Mouse (Mus musculus): Measurements from ENCODE around the gene Copz1. TPM values are rescaled to one million over a fixed set of nuclear protein-coding genes. Genes with fewer than 3 reads are reported as not detected.
"Not testable (repeated sequence)": the region's sequence is repeated elsewhere in the genome, so short reads cannot be mapped to it uniquely, and the experiment has no call there.

The Copz1 gene
- polyA plus RNA-seq, 1 experiment from 2014 or later = 221 TPM

- 84% methylated on average over 28 of the region's 28 CpGs for WGBS (ENCODE audit: insufficient replicate concordance)
- Histone ChIP-seq H3K9me3 (replicated peaks; ENCODE audit: control insufficient read depth, low read length) (no peaks in the 10 kb centered on the region), H3K36me3 (ENCODE audit: control insufficient read depth, insufficient read depth, low read length) (peaks cover 33% of the 10 kb centered on the region), H3K9ac (ENCODE audit: low read depth, low read length) (no peak overlapping the region), H3K4me2 (no peak overlapping the region), H3K4me1 (ENCODE audit: control insufficient read depth, insufficient read depth, low read length) (peaks cover 11% of the 10 kb centered on the region), H3K27ac (ENCODE audit: low read depth, low read length) (no peak overlapping the region), H3K27me3 (ENCODE audit: control insufficient read depth, insufficient read depth, low read length) (no peaks in the 10 kb centered on the region), H3K4me3 (ENCODE audit: low read depth, low read length) (no peak overlapping the region)
- ATAC-seq (replicated peaks; ENCODE audit: insufficient number of reproducible peaks, low FRiP score, low TSS enrichment) = no peak
These were observed 23.9 kb upstream of the Copz1 start for GRCm38 (mm10) chr15:103248401-103249313.

- not testable (repeated sequence) for H3K9me3 ChIP-seq (replicated peaks; ENCODE audit: control insufficient read depth, low read length); H3K9ac ChIP-seq (ENCODE audit: low read depth, low read length); H3K4me3 ChIP-seq (ENCODE audit: low read depth, low read length); H3K27me3 ChIP-seq (ENCODE audit: control insufficient read depth, insufficient read depth, low read length); ATAC-seq (replicated peaks; ENCODE audit: insufficient number of reproducible peaks, low FRiP score, low TSS enrichment); H3K4me1 ChIP-seq (ENCODE audit: control insufficient read depth, insufficient read depth, low read length); H3K4me2 ChIP-seq; H3K27ac ChIP-seq (ENCODE audit: low read depth, low read length)
- peaks cover 33% of the 10 kb centered on the region for H3K36me3 ChIP-seq (ENCODE audit: control insufficient read depth, insufficient read depth, low read length)
- 88% methylated on average over 6 of the region's 6 CpGs for WGBS (ENCODE audit: insufficient replicate concordance)
These were observed 23.0 kb upstream of the Copz1 start for GRCm38 (mm10) chr15:103249511-103249910.

- peak overlapping the region; percentile 58 for H3K4me2 ChIP-seq
- peaks cover 9% of the 10 kb centered on the region for H3K4me1 ChIP-seq (ENCODE audit: control insufficient read depth, insufficient read depth, low read length)
- H3K9ac ChIP-seq (ENCODE audit: low read depth, low read length) = peak overlapping the region; percentile 60
- 30% methylated on average over 2 of the region's 2 CpGs for WGBS (ENCODE audit: insufficient replicate concordance)
- no peaks in the 10 kb centered on the region for H3K27me3 ChIP-seq (ENCODE audit: control insufficient read depth, insufficient read depth, low read length)
- peaks cover 32% of the 10 kb centered on the region for H3K36me3 ChIP-seq (ENCODE audit: control insufficient read depth, insufficient read depth, low read length)
- H3K27ac ChIP-seq (ENCODE audit: low read depth, low read length) = peak overlapping the region; percentile 50
- H3K9me3 ChIP-seq (replicated peaks; ENCODE audit: control insufficient read depth, low read length) = no peaks in the 10 kb centered on the region
- ATAC-seq (replicated peaks; ENCODE audit: insufficient number of reproducible peaks, low FRiP score, low TSS enrichment) = no peak
- peak overlapping the region; percentile 16 for H3K4me3 ChIP-seq (ENCODE audit: low read depth, low read length)
These were observed 22.2 kb upstream of the Copz1 start for GRCm38 (mm10) chr15:103250195-103250740.

GRCm38 (mm10) chr15:103251595-103251994 is 20.9 kb upstream of the Copz1 start:
- Histone ChIP-seq H3K4me1 (ENCODE audit: control insufficient read depth, insufficient read depth, low read length) (peaks cover 9% of the 10 kb centered on the region), H3K9me3 (replicated peaks; ENCODE audit: control insufficient read depth, low read length) (no peaks in the 10 kb centered on the region), H3K27me3 (ENCODE audit: control insufficient read depth, insufficient read depth, low read length) (no peaks in the 10 kb centered on the region), H3K4me3 (ENCODE audit: low read depth, low read length) (peak overlapping the region; percentile 16; the same call in 1 of the 2 replicates), H3K36me3 (ENCODE audit: control insufficient read depth, insufficient read depth, low read length) (peaks cover 22% of the 10 kb centered on the region), H3K27ac (ENCODE audit: low read depth, low read length) (peak overlapping the region; percentile 76), H3K4me2 (peak overlapping the region; percentile 58), H3K9ac (ENCODE audit: low read depth, low read length) (no peak overlapping the region)
- ATAC-seq (replicated peaks; ENCODE audit: insufficient number of reproducible peaks, low FRiP score, low TSS enrichment) = peak; percentile 67
- 4% methylated on average over 1 of the region's 1 CpGs for WGBS (ENCODE audit: insufficient replicate concordance)

- Histone ChIP-seq H3K36me3 (ENCODE audit: control insufficient read depth, insufficient read depth, low read length) (peaks cover 13% of the 10 kb centered on the region; the same call in 1 of the 2 replicates), H3K4me3 (ENCODE audit: low read depth, low read length) (peak overlapping the region; percentile 57), H3K9ac (ENCODE audit: low read depth, low read length) (peak overlapping the region; percentile 12; the same call in 1 of the 2 replicates), H3K4me2 (peak overlapping the region; percentile 58), H3K27me3 (ENCODE audit: control insufficient read depth, insufficient read depth, low read length) (no peaks in the 10 kb centered on the region), H3K27ac (ENCODE audit: low read depth, low read length) (peak overlapping the region; percentile 76), H3K9me3 (replicated peaks; ENCODE audit: control insufficient read depth, low read length) (no peaks in the 10 kb centered on the region), H3K4me1 (ENCODE audit: control insufficient read depth, insufficient read depth, low read length) (peaks cover 12% of the 10 kb centered on the region)
- peak; percentile 36; the same call in 1 of the 2 replicates for ATAC-seq (replicated peaks; ENCODE audit: insufficient number of reproducible peaks, low FRiP score, low TSS enrichment)
- 71% methylated on average over 3 of the region's 3 CpGs for WGBS (ENCODE audit: insufficient replicate concordance)
These were observed 19.9 kb upstream of the Copz1 start for GRCm38 (mm10) chr15:103252660-103253059.

- WGBS (ENCODE audit: insufficient replicate concordance) = 95% methylated on average over 1 of the region's 1 CpGs
- H3K4me1 ChIP-seq (ENCODE audit: control insufficient read depth, insufficient read depth, low read length) = peaks cover 18% of the 10 kb centered on the region
- H3K36me3 ChIP-seq (ENCODE audit: control insufficient read depth, insufficient read depth, low read length) = peaks cover 7% of the 10 kb centered on the region; the same call in 1 of the 2 replicates
- H3K9me3 ChIP-seq (replicated peaks; ENCODE audit: control insufficient read depth, low read length) = no peaks in the 10 kb centered on the region
- H3K27me3 ChIP-seq (ENCODE audit: control insufficient read depth, insufficient read depth, low read length) = no peaks in the 10 kb centered on the region
- H3K4me3 ChIP-seq (ENCODE audit: low read depth, low read length) = peak overlapping the region; percentile 57
- H3K9ac ChIP-seq (ENCODE audit: low read depth, low read length) = peak overlapping the region; percentile 58; the same call in 1 of the 2 replicates
- no peak for ATAC-seq (replicated peaks; ENCODE audit: insufficient number of reproducible peaks, low FRiP score, low TSS enrichment)
- H3K27ac ChIP-seq (ENCODE audit: low read depth, low read length) = peak overlapping the region; percentile 64
- peak overlapping the region; percentile 58 for H3K4me2 ChIP-seq
These were observed 19.2 kb upstream of the Copz1 start for GRCm38 (mm10) chr15:103253352-103253751.

- H3K27ac ChIP-seq (ENCODE audit: low read depth, low read length) = peak overlapping the region; percentile 52
- no peaks in the 10 kb centered on the region for H3K27me3 ChIP-seq (ENCODE audit: control insufficient read depth, insufficient read depth, low read length)
- peak overlapping the region; percentile 79 for H3K9ac ChIP-seq (ENCODE audit: low read depth, low read length)
- peaks cover 23% of the 10 kb centered on the region for H3K4me1 ChIP-seq (ENCODE audit: control insufficient read depth, insufficient read depth, low read length)
- ATAC-seq (replicated peaks; ENCODE audit: insufficient number of reproducible peaks, low FRiP score, low TSS enrichment) = peak; percentile 47
- H3K36me3 ChIP-seq (ENCODE audit: control insufficient read depth, insufficient read depth, low read length) = no peaks in the 10 kb centered on the region
- no peaks in the 10 kb centered on the region for H3K9me3 ChIP-seq (replicated peaks; ENCODE audit: control insufficient read depth, low read length)
- peak overlapping the region; percentile 57 for H3K4me3 ChIP-seq (ENCODE audit: low read depth, low read length)
- WGBS (ENCODE audit: insufficient replicate concordance) = under 1% methylated on average over 25 of the region's 25 CpGs
- peak overlapping the region; percentile 89 for H3K4me2 ChIP-seq
These were observed 17.3 kb upstream of the Copz1 start for GRCm38 (mm10) chr15:103255169-103255568.

GRCm38 (mm10) chr15:103256210-103256986 is 16.1 kb upstream of the Copz1 start:
- WGBS (ENCODE audit: insufficient replicate concordance) = 86% methylated on average over 6 of the region's 6 CpGs
- Histone ChIP-seq H3K36me3 (ENCODE audit: control insufficient read depth, insufficient read depth, low read length) (no peaks in the 10 kb centered on the region), H3K9ac (ENCODE audit: low read depth, low read length) (no peak overlapping the region), H3K4me1 (ENCODE audit: control insufficient read depth, insufficient read depth, low read length) (peaks cover 24% of the 10 kb centered on the region), H3K27me3 (ENCODE audit: control insufficient read depth, insufficient read depth, low read length) (no peaks in the 10 kb centered on the region), H3K27ac (ENCODE audit: low read depth, low read length) (no peak overlapping the region), H3K4me3 (ENCODE audit: low read depth, low read length) (no peak overlapping the region), H3K9me3 (replicated peaks; ENCODE audit: control insufficient read depth, low read length) (no peaks in the 10 kb centered on the region), H3K4me2 (peak overlapping the region; percentile 41)
- no peak for ATAC-seq (replicated peaks; ENCODE audit: insufficient number of reproducible peaks, low FRiP score, low TSS enrichment)
